18 mouse cellular contexts compared by ENCODE assay signal in genomic region chr9:112124184-112124583, GRCm38 (mm10).
DNase-seq lines count a peak whose midpoint lies in the region; ATAC-seq and TF ChIP-seq lines count a peak whose summit lies in the region.
"Had no signal": no experiment of that assay in that cellular context is flagged by ENCODE, and none has a peak within 500 bp of the region (broad histone marks: within the 10 kb centered on the region; RNA-seq: fewer than 3 reads in every experiment).

No protein-coding gene starts in this region.

- H3K9ac ChIP-seq in neural tube, embryonic 15.5 days (replicated peaks), result no peak overlapping the region
- H3K9ac ChIP-seq in hindbrain, embryonic 15.5 days, result no peak overlapping the region
- H3K9ac ChIP-seq: embryonic facial prominence, embryonic 13.5 days had no signal

- H3K27me3 ChIP-seq in neural tube, embryonic 15.5 days (replicated peaks), result no peaks in the 10 kb centered on the region
- H3K27me3 ChIP-seq in hindbrain, embryonic 15.5 days, result no peaks in the 10 kb centered on the region
- H3K27me3 ChIP-seq: forebrain, embryonic 13.5 days had no signal

- DNase-seq in cerebellum, postnatal 10 days, result peak; percentile 37 to 51
- no peak for DNase-seq in cerebellum, postnatal 4 days (ENCODE audit: low spot score in 2 of 2)
- DNase-seq in neural tube, embryonic 10.5 days (ENCODE audit: extremely low spot score, low spot score), result no peak
- DNase-seq in gastrocnemius, adult 2 months, result no peak
- DNase-seq in kidney, adult 18-20 months, result no peak
- DNase-seq: adrenal gland, postnatal 10 days; gastrocnemius, postnatal 10 days; heart, adult 18-20 months; heart, postnatal 10 days; heart, postnatal 4 days had no signal

- ATAC-seq in neural tube, embryonic 15.5 days (ENCODE audit: low FRiP score), result no peak
- no peak for ATAC-seq in hindbrain, embryonic 15.5 days (ENCODE audit: low FRiP score, low read depth)
- ATAC-seq in frontal cortex, adult (ENCODE audit: low TSS enrichment), result no peak
- ATAC-seq: inflammation-experienced regulatory T-cells, adult 6 months; intestine, postnatal 0 days had no signal

- 64% methylated on average over 4 of the region's 4 CpGs for WGBS in neural tube, embryonic 15.5 days
- WGBS in hindbrain, embryonic 15.5 days, result 66% methylated on average over 4 of the region's 4 CpGs

- H3K4me1 ChIP-seq in neural tube, embryonic 15.5 days, result peaks cover 16% of the 10 kb centered on the region
- peaks cover 13% of the 10 kb centered on the region for H3K4me1 ChIP-seq in hindbrain, embryonic 15.5 days (replicated peaks)

- no peak for TF ChIP-seq CTCF in gastrocnemius, adult 2 months (IDR thresholded peaks at IDR 0.05)

- H3K9me3 ChIP-seq in neural tube, embryonic 15.5 days (replicated peaks), result no peaks in the 10 kb centered on the region
- no peaks in the 10 kb centered on the region for H3K9me3 ChIP-seq in hindbrain, embryonic 15.5 days
- H3K9me3 ChIP-seq: embryonic facial prominence, embryonic 13.5 days; forebrain, embryonic 13.5 days; heart, embryonic 10.5 days had no signal

- no peak overlapping the region for H3K4me3 ChIP-seq in neural tube, embryonic 15.5 days (replicated peaks)
- H3K4me3 ChIP-seq in hindbrain, embryonic 15.5 days, result no peak overlapping the region
- no peak overlapping the region for H3K4me3 ChIP-seq in gastrocnemius, adult 2 months
- H3K4me3 ChIP-seq: embryonic facial prominence, embryonic 13.5 days; forebrain, embryonic 13.5 days; heart, embryonic 10.5 days had no signal

- H3K4me2 ChIP-seq in neural tube, embryonic 15.5 days, result no peak overlapping the region
- no peak overlapping the region for H3K4me2 ChIP-seq in hindbrain, embryonic 15.5 days
- H3K4me2 ChIP-seq: embryonic facial prominence, embryonic 13.5 days had no signal

- peaks cover 19% of the 10 kb centered on the region for H3K36me3 ChIP-seq in neural tube, embryonic 15.5 days
- H3K36me3 ChIP-seq in hindbrain, embryonic 15.5 days, result peaks cover 9% of the 10 kb centered on the region; the same call in 1 of the 2 replicates
- H3K36me3 ChIP-seq: embryonic facial prominence, embryonic 13.5 days; heart, embryonic 10.5 days had no signal

- 0 out of 2 replicates have a peak overlapping the region, but pooled peaks have one; percentile 41 for H3K27ac ChIP-seq in neural tube, embryonic 15.5 days (replicated peaks)
- H3K27ac ChIP-seq in hindbrain, embryonic 15.5 days (replicated peaks), result 0 out of 2 replicates have a peak overlapping the region, but pooled peaks have one; percentile 27
- no peak overlapping the region for H3K27ac ChIP-seq in gastrocnemius, adult 2 months
- H3K27ac ChIP-seq: embryonic facial prominence, embryonic 13.5 days; heart, embryonic 10.5 days had no signal

- intact Hi-C loops in gastrocnemius, adult 2 months (cut with DNase I), result no loop called here

Comparison
In these comparisons a context has a peak if more than half of its experiments do, and no peak if none do; other contexts are left out.
1. DNase-seq: peak in cerebellum, postnatal 10 days (2 of 2); none in cerebellum, postnatal 4 days (0 of 2), neural tube, embryonic 10.5 days (single experiment), gastrocnemius, adult 2 months (single experiment) and kidney, adult 18-20 months (single experiment).